Mouse (Mus musculus) spleen, adult 12 weeks (tissue): ENCODE measurements around the gene Arid3a.

Source experiments
- DNase-seq: peaks from one replicate; pipeline ENCODE4 v3.0.0; 2022; ENCODE audit warnings: low spot score

Arid3a gene

GRCm38 (mm10) chr10:79946752-79947322 lies 20.0 kb downstream of the Arid3a start:
- no peak for DNase-seq

- no peak for DNase-seq
Measured at GRCm38 (mm10) chr10:79947502-79947901, 20.7 kb downstream of the Arid3a start.

GRCm38 (mm10) chr10:79949873-79950272 lies 23.0 kb downstream of the Arid3a start:
- DNase-seq = no peak

GRCm38 (mm10) chr10:79950661-79951060 lies 23.8 kb downstream of the Arid3a start:
- DNase-seq = no peak

- DNase-seq = no peak
Measured at GRCm38 (mm10) chr10:79953946-79954345, 27.1 kb downstream of the Arid3a start.

- DNase-seq = no peak
Measured at GRCm38 (mm10) chr10:79955691-79956090, 28.8 kb downstream of the Arid3a start.

GRCm38 (mm10) chr10:79956643-79957154 lies 29.9 kb downstream of the Arid3a start:
- no peak for DNase-seq

GRCm38 (mm10) chr10:79958140-79958816 lies 31.4 kb downstream of the Arid3a start:
- DNase-seq = peak; percentile 58

- peak; percentile 26 for DNase-seq
Measured at GRCm38 (mm10) chr10:79959412-79959811, 32.6 kb downstream of the Arid3a start.

- peak; percentile 99 for DNase-seq
Measured at GRCm38 (mm10) chr10:79959847-79960601, 33.2 kb downstream of the Arid3a start, which contains the start of gene Wdr18. TSS of gene Wdr18 (plus strand) at chr10:79960152.

- DNase-seq = no peak
Measured at GRCm38 (mm10) chr10:79960671-79961294, 33.9 kb downstream of the Arid3a start.

GRCm38 (mm10) chr10:79964727-79965126 lies 37.9 kb downstream of the Arid3a start:
- DNase-seq = no peak

- no peak for DNase-seq
Measured at GRCm38 (mm10) chr10:79965325-79965724, 38.5 kb downstream of the Arid3a start.

- no peak for DNase-seq
Measured at GRCm38 (mm10) chr10:79966886-79967400, 40.1 kb downstream of the Arid3a start.

GRCm38 (mm10) chr10:79968181-79968580 lies 41.3 kb downstream of the Arid3a start:
- DNase-seq = no peak

- no peak for DNase-seq
Measured at GRCm38 (mm10) chr10:79969124-79969568, 42.3 kb downstream of the Arid3a start.

- no peak for DNase-seq
Measured at GRCm38 (mm10) chr10:79970415-79971182, 43.8 kb downstream of the Arid3a start, which contains the start of gene Grin3b. TSS of gene Grin3b (plus strand) at chr10:79970715.

GRCm38 (mm10) chr10:79971183-79971497 lies 44.3 kb downstream of the Arid3a start:
- DNase-seq = no peak

GRCm38 (mm10) chr10:79972831-79973230 lies 46.0 kb downstream of the Arid3a start:
- DNase-seq = no peak

- DNase-seq = no peak
Measured at GRCm38 (mm10) chr10:79974087-79974486, 47.2 kb downstream of the Arid3a start.

GRCm38 (mm10) chr10:79974668-79975067 lies 47.8 kb downstream of the Arid3a start:
- DNase-seq = no peak
